Mouse (Mus musculus) right cerebral cortex, postnatal 10 days (tissue): Measurements from ENCODE around the gene N4bp2l2.
"Not testable (repeated sequence)": the region's sequence is repeated elsewhere in the genome, so short reads cannot be mapped to it uniquely, and the experiment has no call there.

ENCODE experiments used
- DNase-seq, 2 experiments: peaks; one replicate each; pipeline ENCODE4 v3.0.0; 2021; ENCODE audit warnings: low spot score in 2 of 2

The N4bp2l2 gene

DNA sequence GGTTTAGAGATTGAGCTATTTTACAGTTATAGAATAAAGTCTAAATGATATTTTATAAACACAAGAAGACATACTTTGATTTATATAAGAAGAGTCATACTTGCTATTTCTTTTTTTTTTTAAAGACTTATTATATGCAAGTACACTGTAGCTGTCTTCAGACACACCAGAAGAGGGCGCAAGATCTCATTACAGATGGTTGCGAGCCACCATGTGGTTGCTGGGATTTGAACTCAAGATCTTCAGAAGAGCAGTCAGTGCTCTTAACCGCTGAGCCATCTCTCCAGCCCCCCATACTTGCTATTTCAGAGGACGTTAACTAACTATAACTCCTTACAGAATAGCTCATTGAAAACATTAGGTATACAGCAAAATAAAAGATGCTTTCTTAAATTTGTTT is 22.6 kb downstream of the N4bp2l2 start:
- not testable (repeated sequence) for DNase-seq

DNA sequence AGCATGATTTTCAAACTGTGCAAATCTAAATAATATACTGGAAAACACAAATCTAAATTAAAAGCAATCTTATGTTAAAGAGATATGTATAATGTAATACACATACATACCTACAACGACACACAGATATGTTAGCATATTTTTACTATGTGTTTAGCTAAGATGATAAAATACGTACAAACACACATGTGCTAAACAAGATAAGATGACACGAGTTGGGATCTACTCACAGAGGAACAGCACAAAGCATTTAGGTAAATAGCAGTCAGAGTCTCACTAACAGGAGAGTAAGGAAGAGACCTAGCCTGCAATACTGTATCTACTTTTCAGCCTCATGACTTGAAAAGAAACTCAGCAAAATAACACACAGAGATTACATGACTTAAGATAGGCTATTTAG is 24.5 kb downstream of the N4bp2l2 start:
- no peak for DNase-seq

DNA sequence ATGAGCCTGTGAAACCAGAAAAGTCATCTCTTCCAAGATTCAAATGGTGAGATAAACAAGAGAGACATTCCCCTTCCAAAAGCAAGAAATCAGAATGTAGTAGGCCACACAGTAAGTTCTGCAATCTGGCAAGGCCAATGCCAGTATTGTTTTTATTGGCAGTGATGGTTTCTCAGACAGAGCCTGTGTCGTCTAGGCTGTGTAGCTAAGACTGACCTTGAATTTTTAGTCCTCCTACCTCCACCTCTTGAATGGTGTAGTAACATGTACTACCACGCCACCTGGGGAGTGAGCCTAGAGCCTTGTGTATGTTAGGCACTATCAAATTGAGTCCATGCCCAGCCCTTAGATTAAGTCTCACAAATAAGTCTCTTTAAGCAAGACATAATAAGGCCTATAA is 36.3 kb downstream of the N4bp2l2 start:
- DNase-seq: no peak

DNA sequence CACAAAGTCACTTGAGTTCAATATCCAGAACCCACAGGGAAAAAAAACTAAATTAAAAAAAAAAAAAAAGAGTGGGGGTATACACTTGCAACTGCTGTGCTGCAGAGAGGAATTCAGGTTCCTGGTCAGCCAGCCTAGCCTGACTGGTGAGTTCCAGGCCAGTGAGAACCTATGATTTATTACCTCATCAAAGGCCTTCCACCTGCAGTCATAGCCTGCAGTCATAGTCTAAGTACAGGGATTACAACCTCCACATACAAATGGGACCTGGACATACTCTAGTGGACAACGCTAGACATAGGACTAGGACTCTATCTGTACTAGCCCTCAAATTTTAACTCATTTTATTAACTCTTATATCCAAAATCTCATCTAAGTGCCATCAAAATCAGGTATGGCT is 36.7 kb downstream of the N4bp2l2 start:
- no peak for DNase-seq

DNA sequence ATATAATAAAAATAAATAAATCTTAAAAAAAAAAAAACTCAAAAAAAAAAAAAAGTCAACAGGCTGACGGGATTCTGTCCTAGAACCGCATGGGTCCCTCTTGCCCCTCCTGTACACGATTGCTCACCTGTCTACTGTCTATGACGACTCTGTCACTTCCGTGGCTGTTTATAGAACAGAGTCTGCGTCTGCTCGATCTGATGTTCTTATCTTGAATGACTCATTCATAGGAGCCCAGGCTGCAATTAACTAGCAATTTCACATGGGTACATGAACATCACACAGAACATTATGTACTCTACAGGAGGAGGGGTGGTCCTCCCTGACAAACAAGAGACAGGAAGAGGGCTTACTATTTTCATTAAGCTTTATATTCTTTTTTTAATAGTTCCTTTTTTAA is 40.5 kb downstream of the N4bp2l2 start:
- no peak for DNase-seq

- DNase-seq: no peak
Measured at GRCm38 (mm10) chr5:150622792-150623191, 43.2 kb downstream of the N4bp2l2 start.

DNA sequence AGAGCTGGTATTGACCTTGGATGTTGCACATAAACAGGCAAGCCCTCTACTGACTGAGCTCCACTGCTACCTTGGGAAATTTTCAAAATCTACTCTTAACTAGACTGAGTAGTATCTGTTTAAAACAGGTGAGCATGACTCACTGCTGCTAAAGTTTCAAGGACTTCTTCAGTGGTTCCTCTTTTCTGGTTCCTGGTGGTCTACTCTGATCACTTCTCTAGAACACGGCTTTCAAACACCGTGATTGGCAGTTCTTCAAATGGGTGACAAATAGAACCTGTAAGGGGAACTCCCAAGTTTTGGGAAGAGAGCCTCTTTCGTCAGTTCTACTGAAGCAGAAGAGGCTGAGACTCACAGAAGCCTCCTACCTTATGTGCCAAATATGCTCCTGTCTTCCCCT is 44.4 kb downstream of the N4bp2l2 start:
- no peak for DNase-seq

DNA sequence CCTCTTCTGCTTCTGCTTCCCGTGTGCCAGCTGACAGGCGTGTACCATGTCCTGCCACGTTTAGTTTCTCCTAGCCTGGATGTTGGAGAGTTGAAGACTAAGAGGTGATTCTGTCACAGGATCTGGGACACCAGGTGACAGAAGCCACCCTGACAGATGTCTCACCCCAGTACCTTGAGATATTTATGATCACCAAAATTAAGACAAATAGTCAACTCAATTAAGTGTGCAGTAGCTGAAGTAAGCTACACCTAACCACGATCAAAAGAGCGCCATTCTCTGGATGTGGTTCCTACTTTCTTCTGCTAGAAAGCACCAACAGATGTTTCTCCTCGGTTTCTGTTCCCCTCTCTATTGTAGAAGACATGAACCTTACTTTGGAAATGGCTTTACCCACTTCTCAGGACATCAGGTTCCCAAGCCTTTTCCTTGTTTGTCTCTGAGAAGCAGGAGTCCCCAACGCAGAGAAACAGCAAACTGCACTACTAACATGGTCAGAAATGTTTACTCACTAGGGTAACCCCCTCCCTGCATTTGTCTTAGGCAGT is 45.3 kb downstream of the N4bp2l2 start:
- no peak for DNase-seq

GRCm38 (mm10) chr5:150618599-150619355 is 47.2 kb downstream of the N4bp2l2 start:
- DNase-seq: no peak

- DNase-seq: no peak
Measured at GRCm38 (mm10) chr5:150616731-150617130, 49.3 kb downstream of the N4bp2l2 start.

DNA sequence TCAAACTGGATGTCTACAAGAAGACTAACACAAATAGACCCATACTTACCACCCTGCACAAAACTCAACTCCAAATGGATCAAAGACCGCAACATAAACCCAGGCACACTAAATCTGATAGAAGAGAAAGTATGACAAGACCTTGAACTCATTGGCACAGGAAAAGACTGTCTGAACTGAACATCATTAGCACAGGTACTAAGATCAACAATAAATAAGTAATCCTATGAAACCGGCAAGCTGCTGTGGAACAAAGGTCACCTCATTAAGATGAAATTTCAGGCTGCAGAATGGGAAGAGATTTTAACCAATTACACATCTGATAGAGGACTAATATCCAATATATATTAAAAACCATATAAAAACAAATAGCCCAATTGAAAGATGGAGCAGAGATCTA is 49.8 kb downstream of the N4bp2l2 start:
- no peak for DNase-seq

DNA sequence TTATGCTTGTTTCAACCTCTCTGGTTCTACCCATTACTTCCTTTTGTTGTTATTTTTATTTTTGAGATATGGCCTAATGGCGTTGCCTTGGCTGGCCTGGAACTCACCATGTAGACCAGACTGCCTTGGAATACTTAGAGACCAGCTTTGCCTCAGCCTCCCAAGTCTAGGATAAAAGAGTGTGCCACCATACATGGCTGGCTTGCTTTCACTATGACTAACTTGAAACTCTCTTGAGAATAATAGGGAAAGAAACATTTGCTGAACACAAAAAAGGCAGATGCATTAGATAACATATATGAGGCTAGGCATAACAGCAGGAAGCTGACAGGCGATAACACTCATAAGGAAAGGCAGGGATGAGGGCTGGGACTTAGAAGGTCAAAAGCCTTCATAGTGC is 51.9 kb downstream of the N4bp2l2 start:
- no peak for DNase-seq

GRCm38 (mm10) chr5:150611697-150612096 is 54.3 kb downstream of the N4bp2l2 start:
- no peak for DNase-seq

- no peak for DNase-seq
Measured at GRCm38 (mm10) chr5:150611136-150611535, 54.8 kb downstream of the N4bp2l2 start.

- no peak for DNase-seq
Measured at GRCm38 (mm10) chr5:150607631-150608030, 58.4 kb downstream of the N4bp2l2 start.

GRCm38 (mm10) chr5:150606131-150606530 is 59.9 kb downstream of the N4bp2l2 start:
- no peak for DNase-seq

DNA sequence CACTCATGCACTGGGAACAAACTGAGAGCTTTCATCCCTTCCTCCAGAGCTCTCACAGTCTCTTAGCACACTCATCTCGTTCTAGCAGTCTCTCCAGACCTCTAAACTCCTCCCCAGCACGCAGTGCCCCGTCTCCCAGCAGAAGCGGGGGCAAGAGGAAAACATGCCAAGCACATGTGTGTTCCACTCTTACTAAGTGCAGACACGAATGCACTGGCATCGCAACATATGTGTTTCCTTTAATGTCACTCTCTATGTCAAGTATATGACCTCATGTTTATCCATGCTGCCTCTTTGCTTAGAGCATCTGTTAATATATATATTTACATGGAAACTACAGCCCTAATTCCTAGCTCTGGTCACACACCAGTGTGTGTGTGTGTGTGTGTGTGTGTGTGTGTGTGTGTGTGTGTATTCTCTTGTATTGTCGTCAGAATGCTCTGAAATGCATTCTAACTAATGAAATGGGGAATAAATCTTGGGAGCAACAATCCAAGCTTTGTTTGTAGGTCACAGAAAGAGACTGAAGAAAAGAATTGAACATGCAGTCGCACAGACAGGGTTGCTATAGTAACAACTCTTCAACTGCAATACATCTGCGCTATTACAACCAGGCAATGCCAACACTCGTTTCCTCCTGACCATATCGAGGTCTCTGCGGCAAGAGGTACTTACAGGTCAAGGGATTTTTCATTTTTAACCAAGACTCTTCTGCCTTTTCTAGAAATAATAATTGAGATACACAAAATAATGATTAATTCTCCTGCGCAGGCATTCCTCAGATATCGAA is 64.3 kb downstream of the N4bp2l2 start:
- DNase-seq: no peak

DNA sequence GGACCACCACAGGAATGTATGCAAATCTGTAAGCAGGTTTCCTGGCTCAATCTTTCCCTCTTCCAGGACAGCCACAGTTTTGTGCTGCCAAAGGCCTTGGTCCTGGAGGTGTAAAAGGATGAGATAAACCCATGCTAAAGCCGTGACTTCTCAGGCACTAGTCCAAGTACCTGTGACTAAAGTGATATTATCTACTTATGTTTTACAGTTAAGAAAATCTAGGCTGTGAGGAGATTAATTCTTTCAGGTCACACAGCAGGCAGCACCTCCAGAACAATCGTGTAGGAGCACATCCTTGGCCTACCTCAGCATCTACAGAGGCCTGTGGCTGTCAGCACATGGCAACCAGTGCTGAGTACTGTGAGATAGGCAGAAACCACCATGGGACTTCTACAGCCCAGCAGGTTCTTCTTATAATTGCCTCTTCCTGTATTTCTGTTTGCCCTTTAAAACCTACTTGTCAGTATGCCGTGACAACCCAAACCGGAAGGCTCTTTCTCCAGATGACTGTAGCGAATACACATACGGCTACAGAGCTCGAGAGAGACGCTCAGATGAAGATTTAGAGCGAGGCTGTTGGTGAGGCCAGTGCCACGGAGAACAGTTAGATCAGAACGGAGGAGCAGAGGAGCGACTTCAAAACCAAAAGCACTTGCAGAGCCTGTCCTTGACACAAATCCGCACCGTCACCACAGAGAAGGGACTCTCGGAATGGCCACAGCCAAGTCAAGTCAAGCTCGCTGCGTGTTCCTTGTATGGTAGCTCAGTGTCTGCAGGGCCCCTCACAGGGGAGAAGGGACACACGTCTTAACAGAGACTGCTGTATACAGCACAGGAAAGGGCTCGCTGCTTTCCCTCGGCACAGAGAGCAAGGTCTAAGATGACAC is 65.2 kb downstream of the N4bp2l2 start:
- peak in 1 of 2 experiments; percentile 32 for DNase-seq

GRCm38 (mm10) chr5:150599301-150600294 is 66.4 kb downstream of the N4bp2l2 start:
- no peak for DNase-seq
